Mouse (Mus musculus): Measurements from ENCODE around the gene Nme1. TPM values are rescaled to one million over a fixed set of nuclear protein-coding genes. Genes with fewer than 3 reads are reported as not detected.

Nme1 gene
- polyA plus RNA-seq, 2 experiments: 151 to 152 TPM

DNA sequence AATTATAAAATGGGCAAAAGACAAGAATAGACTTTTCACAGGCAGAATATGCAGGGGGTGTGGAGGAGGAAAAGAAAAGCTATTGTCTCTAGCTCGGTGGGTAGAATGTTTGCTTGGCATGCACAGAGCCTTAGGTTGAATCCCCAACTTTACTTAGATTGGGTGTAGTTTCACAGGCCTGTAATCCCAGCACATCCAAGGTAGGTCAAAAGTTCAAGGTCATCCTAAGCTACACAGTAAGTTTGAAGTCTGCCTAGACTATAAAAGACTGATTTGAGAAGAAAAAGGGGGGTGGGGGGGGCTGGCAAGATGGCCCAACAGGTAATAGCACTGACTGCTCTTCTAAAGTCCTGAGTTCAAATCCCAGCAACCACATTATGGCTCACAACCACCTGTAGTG lies 1.5 kb upstream of the Nme1 start:
- 86% methylated on average over 1 of the region's 1 CpGs for WGBS
- no peak for DNase-seq (ENCODE audit: low spot score)
- Histone ChIP-seq H3K36me3 (ENCODE audit: control insufficient read depth, insufficient read depth, low read length) (peaks cover 10% of the 10 kb centered on the region), H3K4me1 (ENCODE audit: control insufficient read depth, insufficient read depth, low read length) (0 out of 2 replicates have a peak, but pooled peaks cover 7% of the 10 kb centered on the region), H3K4me2 (replicated peaks; ENCODE audit: low read depth, low read length, severe bottlenecking) (no peak overlapping the region), H3K9me3 (ENCODE audit: control insufficient read depth, low read length) (no peaks in the 10 kb centered on the region), H3K27ac (replicated peaks; ENCODE audit: low read depth, low read length) (no peak overlapping the region), H3K4me3 (replicated peaks; ENCODE audit: low read length) (no peak overlapping the region), H3K9ac (ENCODE audit: low read depth, low read length, severe bottlenecking) (no peak overlapping the region), H3K27me3 (ENCODE audit: control insufficient read depth, insufficient read depth, low read length) (no peaks in the 10 kb centered on the region)
- no peak for ATAC-seq (ENCODE audit: low FRiP score, low read depth)
- TF ChIP-seq POLR2A (IDR thresholded peaks at IDR 0.05; ENCODE audit: borderline replicate concordance, extremely low read depth, insufficient read depth, insufficient read length): no peak

DNA sequence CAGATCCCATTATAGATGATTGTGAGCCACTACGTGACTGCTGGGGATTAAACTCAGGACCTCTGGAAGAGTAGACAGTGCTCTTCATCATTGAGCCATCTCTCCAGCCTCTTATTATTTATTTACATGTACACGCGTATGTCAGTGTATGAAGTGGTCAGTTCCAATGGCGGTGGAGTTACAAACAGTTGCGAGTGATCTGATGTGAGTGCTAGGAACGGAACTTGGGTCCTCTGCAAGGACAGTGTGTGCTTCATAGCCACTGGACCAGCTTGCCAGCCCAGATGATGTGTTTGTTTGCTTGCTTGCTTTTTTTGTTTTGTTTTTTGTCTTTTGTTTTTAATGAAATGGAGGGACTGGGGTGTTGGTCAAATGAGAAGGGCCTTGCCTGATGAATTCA lies 850 bp upstream of the Nme1 start:
- H3K27me3 ChIP-seq (ENCODE audit: control insufficient read depth, insufficient read depth, low read length): no peaks in the 10 kb centered on the region
- WGBS: 92% methylated on average over 6 of the region's 6 CpGs
- H3K4me1 ChIP-seq (ENCODE audit: control insufficient read depth, insufficient read depth, low read length): 0 out of 2 replicates have a peak, but pooled peaks cover 7% of the 10 kb centered on the region
- no peak overlapping the region for H3K27ac ChIP-seq (replicated peaks; ENCODE audit: low read depth, low read length)
- H3K9ac ChIP-seq (ENCODE audit: low read depth, low read length, severe bottlenecking): no peak overlapping the region
- no peak overlapping the region for H3K4me3 ChIP-seq (replicated peaks; ENCODE audit: low read length)
- no peak overlapping the region for H3K4me2 ChIP-seq (replicated peaks; ENCODE audit: low read depth, low read length, severe bottlenecking)
- ATAC-seq (ENCODE audit: low FRiP score, low read depth) (no peak), DNase-seq (ENCODE audit: low spot score) (no peak)
- H3K9me3 ChIP-seq (ENCODE audit: control insufficient read depth, low read length): no peaks in the 10 kb centered on the region
- no peak for TF ChIP-seq POLR2A (IDR thresholded peaks at IDR 0.05; ENCODE audit: borderline replicate concordance, extremely low read depth, insufficient read depth, insufficient read length)
- H3K36me3 ChIP-seq (ENCODE audit: control insufficient read depth, insufficient read depth, low read length): peaks cover 15% of the 10 kb centered on the region

DNA sequence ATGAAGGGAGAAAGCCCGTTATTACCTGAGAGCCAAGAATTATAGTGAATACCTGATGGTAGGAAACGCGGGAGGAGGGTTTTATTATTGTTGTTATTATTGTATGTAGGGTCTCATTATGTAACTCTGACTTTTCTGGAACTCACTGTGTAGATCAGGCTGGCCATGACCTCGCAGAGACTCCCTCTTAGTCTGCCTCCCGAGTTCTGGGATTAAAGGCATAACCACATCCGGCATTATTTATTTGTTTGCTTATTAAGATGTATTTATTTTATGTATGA lies 467 bp upstream of the Nme1 start:
- Histone ChIP-seq H3K36me3 (ENCODE audit: control insufficient read depth, insufficient read depth, low read length) (peaks cover 19% of the 10 kb centered on the region), H3K4me3 (replicated peaks; ENCODE audit: low read length) (peak overlapping the region; percentile 75), H3K4me1 (ENCODE audit: control insufficient read depth, insufficient read depth, low read length) (0 out of 2 replicates have a peak, but pooled peaks cover 7% of the 10 kb centered on the region), H3K4me2 (replicated peaks; ENCODE audit: low read depth, low read length, severe bottlenecking) (peak overlapping the region; percentile 48), H3K27ac (replicated peaks; ENCODE audit: low read depth, low read length) (no peak overlapping the region), H3K27me3 (ENCODE audit: control insufficient read depth, insufficient read depth, low read length) (no peaks in the 10 kb centered on the region), H3K9ac (ENCODE audit: low read depth, low read length, severe bottlenecking) (no peak overlapping the region), H3K9me3 (ENCODE audit: control insufficient read depth, low read length) (no peaks in the 10 kb centered on the region)
- 45% methylated on average over 6 of the region's 6 CpGs for whole genome bisulfite sequencing
- DNase-seq (ENCODE audit: low spot score) (no peak), ATAC-seq (ENCODE audit: low FRiP score, low read depth) (no peak)
- TF ChIP-seq POLR2A (IDR thresholded peaks at IDR 0.05; ENCODE audit: borderline replicate concordance, extremely low read depth, insufficient read depth, insufficient read length): no peak

DNA sequence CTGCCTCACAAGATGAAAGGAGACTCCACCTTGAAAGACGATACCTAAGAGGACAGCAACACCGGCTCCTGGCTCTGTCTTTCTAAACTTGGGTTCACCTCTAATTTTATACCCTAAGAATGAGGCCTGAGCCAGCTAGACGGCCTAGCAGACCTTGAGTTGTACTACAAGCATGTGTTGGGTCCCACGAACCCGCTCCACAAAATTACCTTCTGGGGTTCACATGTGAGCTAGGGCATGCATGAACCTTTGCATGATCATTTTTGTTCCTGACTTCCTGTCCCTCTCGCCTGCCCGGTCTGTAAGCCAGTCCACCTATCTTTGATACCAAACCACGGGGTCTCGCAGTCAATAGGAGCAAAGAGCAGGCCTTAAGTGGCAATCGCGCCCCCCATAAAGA lies 940 bp downstream of the Nme1 start:
- DNase-seq (ENCODE audit: low spot score) (no peak), ATAC-seq (ENCODE audit: low FRiP score, low read depth) (no peak)
- H3K4me1 ChIP-seq (ENCODE audit: control insufficient read depth, insufficient read depth, low read length): 0 out of 2 replicates have a peak, but pooled peaks cover 7% of the 10 kb centered on the region
- WGBS: under 1% methylated on average over 11 of the region's 11 CpGs
- H3K9ac ChIP-seq (ENCODE audit: low read depth, low read length, severe bottlenecking): peak overlapping the region; percentile 62
- no peaks in the 10 kb centered on the region for H3K9me3 ChIP-seq (ENCODE audit: control insufficient read depth, low read length)
- TF ChIP-seq POLR2A (IDR thresholded peaks at IDR 0.05; ENCODE audit: borderline replicate concordance, extremely low read depth, insufficient read depth, insufficient read length): no peak
- peak overlapping the region; percentile 63; the same call in 1 of the 2 replicates for H3K27ac ChIP-seq (replicated peaks; ENCODE audit: low read depth, low read length)
- no peaks in the 10 kb centered on the region for H3K27me3 ChIP-seq (ENCODE audit: control insufficient read depth, insufficient read depth, low read length)
- H3K4me2 ChIP-seq (replicated peaks; ENCODE audit: low read depth, low read length, severe bottlenecking): peak overlapping the region; percentile 78
- peaks cover 32% of the 10 kb centered on the region for H3K36me3 ChIP-seq (ENCODE audit: control insufficient read depth, insufficient read depth, low read length)
- H3K4me3 ChIP-seq (replicated peaks; ENCODE audit: low read length): peak overlapping the region; percentile 75

DNA sequence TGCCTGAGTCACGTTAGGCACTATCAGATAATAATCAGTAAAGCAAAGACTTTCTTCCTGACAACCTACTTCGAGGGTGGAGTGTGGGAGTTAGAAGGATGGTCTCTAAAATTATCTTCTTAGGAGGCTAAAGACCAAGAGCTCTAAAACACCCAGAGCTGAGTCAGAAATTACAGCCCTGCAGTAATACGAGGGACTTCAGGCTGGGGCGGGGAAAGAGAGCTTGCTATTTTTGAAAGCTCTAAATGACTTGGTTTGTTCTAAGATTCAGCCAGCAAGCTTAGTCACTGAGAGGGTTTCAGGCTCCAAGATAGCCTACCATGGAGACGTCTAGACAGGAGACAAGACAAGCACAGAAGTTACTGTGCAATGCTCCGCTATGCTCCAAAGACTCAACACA lies 2.9 kb downstream of the Nme1 start:
- no peak for DNase-seq (ENCODE audit: low spot score)
- peaks cover 47% of the 10 kb centered on the region for H3K36me3 ChIP-seq (ENCODE audit: control insufficient read depth, insufficient read depth, low read length)
- no peaks in the 10 kb centered on the region for H3K9me3 ChIP-seq (ENCODE audit: control insufficient read depth, low read length)
- WGBS: 91% methylated on average over 6 of the region's 6 CpGs
- 0 out of 2 replicates have a peak, but pooled peaks cover 7% of the 10 kb centered on the region for H3K4me1 ChIP-seq (ENCODE audit: control insufficient read depth, insufficient read depth, low read length)
- no peak for ATAC-seq (ENCODE audit: low FRiP score, low read depth)
- H3K4me3 ChIP-seq (replicated peaks; ENCODE audit: low read length): no peak overlapping the region
- no peak overlapping the region for H3K4me2 ChIP-seq (replicated peaks; ENCODE audit: low read depth, low read length, severe bottlenecking)
- no peaks in the 10 kb centered on the region for H3K27me3 ChIP-seq (ENCODE audit: control insufficient read depth, insufficient read depth, low read length)
- no peak overlapping the region for H3K27ac ChIP-seq (replicated peaks; ENCODE audit: low read depth, low read length)
- H3K9ac ChIP-seq (ENCODE audit: low read depth, low read length, severe bottlenecking): no peak overlapping the region
- no peak for TF ChIP-seq POLR2A (IDR thresholded peaks at IDR 0.05; ENCODE audit: borderline replicate concordance, extremely low read depth, insufficient read depth, insufficient read length)

DNA sequence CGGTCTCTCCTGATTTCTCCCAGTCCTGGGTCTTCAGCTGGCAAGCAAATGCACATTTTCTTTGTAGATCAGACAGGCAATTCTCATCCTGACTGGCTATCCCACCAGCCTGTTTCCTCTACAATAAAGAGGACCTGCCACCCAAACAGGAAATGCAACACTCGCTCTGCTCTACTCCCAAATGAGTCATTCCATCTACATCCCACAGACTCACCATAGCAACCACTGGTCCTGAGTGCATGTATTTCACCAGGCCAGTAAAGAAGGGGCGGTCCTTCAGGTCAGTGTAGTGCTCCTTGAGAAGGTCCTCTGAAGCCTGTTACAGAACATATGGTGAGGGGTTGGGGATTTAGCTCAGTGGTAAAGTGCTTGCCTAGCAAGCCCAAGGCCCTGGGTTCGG lies 5.3 kb downstream of the Nme1 start:
- DNase-seq (ENCODE audit: low spot score): no peak
- 88% methylated on average over 4 of the region's 4 CpGs for WGBS
- no peak overlapping the region for H3K4me2 ChIP-seq (replicated peaks; ENCODE audit: low read depth, low read length, severe bottlenecking)
- no peaks in the 10 kb centered on the region for H3K27me3 ChIP-seq (ENCODE audit: control insufficient read depth, insufficient read depth, low read length)
- H3K9ac ChIP-seq (ENCODE audit: low read depth, low read length, severe bottlenecking): no peak overlapping the region
- H3K4me3 ChIP-seq (replicated peaks; ENCODE audit: low read length): no peak overlapping the region
- H3K4me1 ChIP-seq (ENCODE audit: control insufficient read depth, insufficient read depth, low read length): 0 out of 2 replicates have a peak, but pooled peaks cover 7% of the 10 kb centered on the region
- no peak overlapping the region for H3K27ac ChIP-seq (replicated peaks; ENCODE audit: low read depth, low read length)
- TF ChIP-seq POLR2A (IDR thresholded peaks at IDR 0.05; ENCODE audit: borderline replicate concordance, extremely low read depth, insufficient read depth, insufficient read length): no peak
- H3K36me3 ChIP-seq (ENCODE audit: control insufficient read depth, insufficient read depth, low read length): peaks cover 71% of the 10 kb centered on the region
- no peak for ATAC-seq (ENCODE audit: low FRiP score, low read depth)
- H3K9me3 ChIP-seq (ENCODE audit: control insufficient read depth, low read length): no peaks in the 10 kb centered on the region

Data from limb, embryonic 14.5 days (tissue).